Mouse (Mus musculus) T-helper 2 cell (primary cell): ENCODE results near the gene Kirrel3.

Experiments used
- in situ Hi-C: fragments of 300-600 bp; cut with MboI, MseI; formaldehyde crosslinking; loops from one replicate; pipeline ENCODE4 v1.15.1; 2025; ENCODE audit warnings: high pct_unique_total_duplicates

Gene Kirrel3

DNA sequence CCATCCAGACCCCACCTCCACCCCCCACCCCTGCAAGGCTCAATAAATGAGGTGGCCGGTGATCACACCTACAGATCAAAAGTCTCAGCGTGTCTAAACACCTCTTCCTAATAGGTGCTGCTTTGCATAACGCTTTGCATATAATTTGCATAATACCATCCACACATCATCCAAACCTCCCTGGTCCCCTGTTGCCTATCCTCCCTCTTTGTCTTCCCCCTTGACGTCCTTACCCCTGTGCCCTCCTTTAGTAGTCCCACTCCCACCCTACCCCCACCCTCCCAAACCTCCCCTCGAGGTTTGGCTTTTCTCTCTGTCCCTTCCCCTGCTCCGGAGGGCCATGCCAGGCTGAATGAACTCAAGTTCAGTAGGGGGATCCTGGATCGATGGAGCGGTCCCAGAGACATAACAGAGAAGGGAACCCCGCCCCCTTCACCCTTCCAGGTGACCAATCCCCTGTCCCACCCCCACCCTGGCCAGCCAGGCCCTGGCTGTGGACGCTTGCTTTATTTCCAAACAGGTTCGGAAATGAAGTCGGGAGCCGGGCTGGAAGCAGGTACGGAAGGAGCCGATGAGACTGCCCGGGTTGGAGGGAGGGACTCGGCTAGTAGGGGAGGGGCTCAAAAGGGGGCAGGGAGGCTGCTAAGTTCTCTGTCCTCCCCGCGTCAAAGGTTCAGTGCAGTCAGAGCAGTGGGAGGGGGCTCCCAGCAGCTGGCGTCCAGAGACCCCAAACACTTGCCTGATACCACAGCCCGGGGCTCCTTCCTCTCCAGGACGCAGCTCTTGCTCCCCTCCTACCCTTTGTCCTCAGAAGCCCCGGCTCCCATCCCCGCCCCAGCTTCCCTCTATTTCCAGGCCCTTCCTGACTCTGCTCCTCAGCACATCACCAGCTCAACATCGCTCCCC, 539.1 kb downstream of the Kirrel3 start:
- in situ Hi-C loops, result no loop called here

- in situ Hi-C loops, result no loop called here
Measured at GRCm38 (mm10) chr9:35026311-35026710, 540.6 kb downstream of the Kirrel3 start.

- in situ Hi-C loops, result no loop called here
Measured at GRCm38 (mm10) chr9:35026897-35027311, 541.2 kb downstream of the Kirrel3 start.

- in situ Hi-C loops, result no loop called here
Measured at GRCm38 (mm10) chr9:35027382-35027997, 541.8 kb downstream of the Kirrel3 start.

- in situ Hi-C loops, result no loop called here
Measured at GRCm38 (mm10) chr9:35030823-35031222, 545.1 kb downstream of the Kirrel3 start.

DNA sequence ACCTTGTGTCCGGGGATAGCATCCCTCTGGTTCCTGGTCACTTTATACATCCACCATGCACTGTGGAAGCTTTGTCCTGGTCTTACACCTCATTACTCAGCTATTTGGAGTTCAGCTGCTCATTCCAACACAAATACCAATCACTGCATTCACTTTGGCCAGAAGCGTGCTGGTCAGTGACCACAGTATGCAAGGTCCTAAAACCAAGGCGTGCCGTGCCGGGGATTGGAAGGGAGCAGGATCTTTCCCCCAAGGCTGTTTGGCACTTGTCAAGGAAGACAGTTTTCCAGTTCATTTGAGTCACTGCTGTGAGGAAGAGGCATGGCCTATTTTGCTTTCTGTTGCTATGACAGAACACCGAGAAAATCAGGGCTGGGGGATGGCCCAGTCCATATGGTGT, 546.8 kb downstream of the Kirrel3 start:
- in situ Hi-C loops, result no loop called here

DNA sequence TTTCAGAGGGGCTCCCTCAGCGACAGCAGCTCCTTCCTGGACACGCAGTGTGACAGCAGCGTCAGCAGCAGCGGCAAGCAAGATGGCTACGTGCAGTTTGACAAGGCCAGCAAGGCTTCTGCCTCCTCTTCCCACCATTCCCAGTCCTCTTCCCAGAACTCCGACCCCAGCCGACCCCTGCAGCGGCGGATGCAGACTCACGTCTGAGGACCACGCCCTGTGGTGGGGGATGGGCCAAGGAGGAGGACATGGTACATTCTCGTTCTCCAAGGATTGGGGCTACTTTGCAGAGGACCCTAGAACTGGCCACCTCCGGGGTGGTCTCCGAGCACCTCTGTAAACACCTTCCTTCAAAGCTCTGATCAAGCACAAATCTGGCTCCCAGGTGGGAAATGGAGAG, 549.4 kb downstream of the Kirrel3 start:
- in situ Hi-C loops, result no loop called here

GRCm38 (mm10) chr9:35038922-35039586, 553.4 kb downstream of the Kirrel3 start:
- in situ Hi-C loops, result no loop called here

DNA sequence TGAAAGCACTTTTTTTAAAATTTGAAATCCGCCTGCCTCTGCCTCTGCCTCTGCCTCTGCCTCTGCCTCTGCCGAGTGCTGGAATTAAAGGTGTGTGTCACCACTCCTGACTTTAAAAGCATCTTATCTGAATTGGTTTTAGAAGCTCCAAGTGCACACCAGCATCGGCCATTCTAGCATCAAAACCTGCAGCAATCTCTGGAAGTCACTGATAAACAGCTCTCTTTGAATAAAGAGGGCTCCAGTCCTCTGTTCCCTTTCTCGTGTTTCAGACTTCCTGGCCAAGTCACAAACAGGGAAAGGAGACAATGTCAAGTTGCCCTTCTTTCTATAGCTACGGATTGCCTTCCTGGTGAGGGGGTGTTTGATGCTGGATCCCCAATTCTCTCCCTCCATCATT, 554.2 kb downstream of the Kirrel3 start:
- in situ Hi-C loops, result no loop called here

- in situ Hi-C loops, result no loop called here
Measured at GRCm38 (mm10) chr9:35041493-35041892, 555.8 kb downstream of the Kirrel3 start.

GRCm38 (mm10) chr9:35043619-35044018, 557.9 kb downstream of the Kirrel3 start:
- in situ Hi-C loops, result no loop called here

DNA sequence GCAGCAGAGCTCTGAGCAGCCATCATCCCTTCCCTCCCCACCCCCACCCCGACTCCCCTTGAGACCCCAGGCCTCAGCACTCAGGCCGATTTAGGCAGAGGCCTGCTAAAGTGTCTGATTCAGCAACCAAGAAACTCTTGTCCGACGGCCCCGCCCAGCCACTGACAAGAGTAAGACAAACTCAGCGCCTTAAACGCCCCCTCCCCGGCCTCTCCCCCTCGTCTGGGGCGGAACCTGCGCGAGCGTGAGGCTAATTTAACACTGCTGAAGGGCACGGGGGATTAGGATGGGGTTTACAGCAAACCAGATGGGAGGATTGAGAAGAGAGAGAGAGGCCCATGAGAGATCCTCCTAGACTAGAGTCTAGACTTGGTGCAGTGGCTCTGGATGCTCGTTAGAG, 558.8 kb downstream of the Kirrel3 start:
- in situ Hi-C loops, result no loop called here

DNA sequence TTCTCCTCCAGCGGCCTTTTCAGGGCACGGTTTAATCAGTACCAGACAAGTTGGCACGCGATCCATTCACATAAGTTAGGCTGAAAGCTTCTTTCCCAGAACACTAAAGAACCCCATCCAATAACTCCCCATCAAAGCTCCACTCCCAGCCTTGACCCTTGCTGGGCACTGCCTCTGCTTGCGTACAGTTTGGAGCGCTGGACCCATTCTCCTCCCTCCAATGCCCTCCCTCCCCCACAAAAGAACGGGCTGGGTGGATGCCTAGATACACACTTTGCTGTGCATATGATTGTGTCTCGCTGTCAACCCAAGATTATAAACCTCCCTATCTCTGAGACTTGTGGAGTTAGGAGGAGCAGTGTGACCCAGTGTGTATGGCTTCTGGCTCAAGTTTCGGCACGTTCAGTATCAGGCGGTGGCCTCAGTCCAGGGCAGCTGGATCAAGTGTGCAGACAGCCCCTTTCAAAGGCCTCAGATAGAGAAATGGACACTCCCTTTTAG, 559.4 kb downstream of the Kirrel3 start:
- in situ Hi-C loops, result no loop called here

DNA sequence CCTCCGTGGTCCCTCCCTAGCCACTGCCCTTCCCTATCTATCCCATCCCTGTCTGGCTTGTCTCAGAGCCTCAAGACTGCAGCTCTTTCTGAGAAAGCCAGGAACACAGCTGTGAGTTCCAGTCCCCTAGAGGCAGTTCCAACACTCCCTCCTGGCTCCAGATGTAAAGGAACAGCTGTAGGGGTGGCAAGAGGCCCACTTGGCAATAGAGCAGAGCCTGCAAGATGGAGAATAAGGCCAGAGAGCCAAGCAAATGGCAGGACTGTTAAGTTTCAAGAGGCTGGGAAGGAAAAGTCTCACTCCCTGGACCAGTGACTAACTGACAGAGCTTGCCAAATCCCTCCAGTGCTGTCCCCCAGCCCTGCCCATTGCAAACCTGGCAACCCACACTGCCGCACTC, 560.1 kb downstream of the Kirrel3 start:
- in situ Hi-C loops, result no loop called here

- in situ Hi-C loops, result no loop called here
Measured at GRCm38 (mm10) chr9:35048449-35048848, 562.8 kb downstream of the Kirrel3 start.

DNA sequence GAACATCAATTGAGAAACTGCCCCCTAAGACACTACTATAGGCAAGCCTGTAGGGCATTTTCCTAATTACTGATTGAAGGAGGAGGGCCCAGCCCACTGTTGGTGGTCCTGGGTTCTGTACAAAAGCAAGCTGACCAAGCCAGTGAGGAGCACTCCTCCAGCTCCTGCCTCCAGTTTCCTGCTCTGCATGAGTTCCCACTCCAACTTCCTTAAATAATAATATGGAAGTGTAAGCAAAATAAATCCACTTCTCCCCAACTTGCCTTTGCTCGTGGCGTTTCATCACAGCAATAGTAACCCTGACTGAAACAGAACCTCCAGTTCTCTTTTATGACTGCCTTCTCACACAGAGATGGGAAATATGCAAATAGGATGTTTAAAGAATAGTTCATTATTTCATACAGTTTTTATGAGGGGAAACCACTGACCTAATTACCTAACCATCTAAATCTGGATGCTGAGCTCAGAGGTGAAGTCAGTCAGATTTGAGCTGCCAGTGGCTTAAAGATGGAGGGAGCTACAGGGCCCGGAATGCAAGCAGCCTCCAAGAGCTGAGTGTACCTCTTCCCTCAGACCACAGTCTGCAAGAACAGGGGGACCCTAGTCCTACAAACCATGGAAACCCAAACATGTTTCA, 564.3 kb downstream of the Kirrel3 start:
- in situ Hi-C loops, result no loop called here

DNA sequence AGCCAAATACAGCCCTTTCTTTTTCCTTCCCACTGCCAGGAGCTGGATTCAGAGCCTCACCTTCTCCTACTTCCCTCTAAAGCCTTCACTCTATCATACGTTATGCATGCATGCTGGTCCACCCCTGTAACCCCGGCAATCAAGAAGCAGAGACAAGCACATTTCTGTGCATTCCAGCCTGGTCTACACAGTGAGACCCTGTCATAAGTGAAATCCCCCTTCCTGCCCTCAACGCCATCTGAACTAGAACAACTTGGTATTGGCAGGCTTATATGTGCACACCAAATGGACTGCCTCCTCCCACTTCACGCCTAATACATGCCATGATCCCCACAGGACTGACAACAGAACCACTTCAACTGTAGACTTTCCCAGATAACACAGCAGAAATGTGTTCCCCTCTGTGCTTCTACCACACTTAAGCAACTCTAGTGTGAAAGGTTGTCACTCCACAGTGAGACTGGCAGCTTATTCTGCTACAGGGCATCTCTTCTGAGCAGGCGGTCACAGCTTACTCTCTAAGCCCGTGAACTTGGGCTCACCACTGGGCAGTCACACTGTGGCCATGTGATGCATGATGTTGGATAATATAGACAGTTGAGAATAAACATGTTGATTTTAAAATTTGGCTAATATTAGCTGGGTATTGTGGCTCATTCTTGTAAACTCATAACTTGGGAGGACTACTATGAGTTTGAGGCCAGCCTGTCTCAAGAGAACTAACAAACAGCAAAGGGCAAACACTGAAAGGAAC, 565.2 kb downstream of the Kirrel3 start:
- in situ Hi-C loops, result no loop called here

DNA sequence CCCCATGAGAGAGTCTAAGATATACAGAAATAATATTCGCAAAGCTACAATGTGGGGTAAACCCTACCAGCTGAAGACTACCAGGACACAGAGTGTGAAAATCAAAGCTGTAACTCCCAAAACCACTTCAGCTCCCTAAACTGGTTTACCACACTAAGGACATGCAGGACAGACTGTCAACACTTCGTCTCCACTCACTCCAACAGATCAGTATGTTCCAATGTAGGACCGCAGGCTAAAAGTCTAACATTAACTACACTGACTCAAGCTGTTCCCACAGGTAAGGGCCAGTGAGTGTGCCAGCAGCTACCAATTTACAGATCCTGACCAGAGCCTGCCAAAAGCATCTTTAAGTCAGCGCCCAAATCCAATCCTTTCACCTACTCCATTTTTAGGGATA, 566.0 kb downstream of the Kirrel3 start:
- in situ Hi-C loops, result no loop called here

GRCm38 (mm10) chr9:35052671-35053070, 567.0 kb downstream of the Kirrel3 start:
- in situ Hi-C loops, result no loop called here

DNA sequence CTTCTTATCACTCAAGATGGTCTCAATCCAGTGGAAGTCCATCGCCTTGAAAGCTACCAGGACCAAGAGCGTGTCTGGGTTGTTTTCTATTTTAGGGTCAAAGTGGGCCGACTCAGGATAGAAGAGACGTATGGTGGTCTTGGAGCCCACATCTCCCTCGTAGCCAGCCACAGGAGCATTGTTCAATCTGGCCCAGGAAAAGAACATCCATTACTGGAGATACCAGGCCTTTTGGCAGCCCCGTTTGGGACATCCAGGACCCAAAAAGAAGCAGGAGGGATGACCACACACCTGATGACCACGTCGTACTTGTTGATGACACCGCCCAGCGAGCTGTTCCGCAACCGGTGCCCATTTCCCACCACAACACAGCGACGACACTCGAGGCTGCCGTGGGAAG, 567.4 kb downstream of the Kirrel3 start:
- in situ Hi-C loops, result no loop called here

DNA sequence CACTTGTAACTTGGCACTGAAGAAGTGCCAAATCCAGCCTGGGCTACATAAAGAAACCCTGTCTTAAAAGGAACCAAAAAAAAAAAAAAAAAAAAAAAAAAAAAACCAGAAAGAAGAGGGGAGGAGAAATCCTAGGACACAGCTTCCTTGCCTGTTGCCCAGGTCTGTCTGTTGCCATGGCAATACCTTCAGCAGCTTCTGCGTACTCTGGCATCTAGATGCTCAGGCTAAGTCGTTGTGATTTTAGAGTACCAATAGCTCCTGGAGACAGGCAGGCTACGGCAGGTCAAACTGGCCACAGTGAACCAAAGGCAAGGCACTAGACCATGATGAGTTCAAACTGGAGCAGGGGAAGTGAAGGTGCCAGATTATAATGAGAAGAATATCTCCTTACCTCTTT, 568.0 kb downstream of the Kirrel3 start:
- in situ Hi-C loops, result no loop called here
